Comparison of ENCODE assay signal across 10 mouse cellular contexts in the genomic region with DNA sequence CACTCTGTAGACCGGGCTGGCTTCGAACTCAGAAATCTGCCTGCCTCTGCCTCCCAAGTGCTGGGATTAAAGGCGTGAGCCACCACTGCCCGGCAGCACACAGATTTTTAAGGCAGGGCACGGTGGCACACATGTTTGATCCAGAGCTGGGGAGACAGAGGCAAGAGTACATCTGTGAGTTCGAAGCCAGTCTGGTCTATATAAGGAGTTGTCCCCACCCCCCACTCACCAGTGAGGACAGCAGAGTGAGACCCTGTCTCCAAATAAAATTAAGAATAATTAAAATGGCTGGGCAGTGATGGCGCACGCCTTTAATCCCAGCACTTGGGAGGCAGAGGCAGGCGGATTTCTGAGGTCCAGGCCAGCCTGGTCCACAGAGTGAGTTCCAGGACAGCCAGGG. TPM values are rescaled to one million over a fixed set of nuclear protein-coding genes. Genes with fewer than 3 reads are reported as not detected.
DNase-seq lines count a peak whose midpoint lies in the region; ATAC-seq and TF ChIP-seq lines count a peak whose summit lies in the region.
"Not testable (repeated sequence)": the region's sequence is repeated elsewhere in the genome, so short reads cannot be mapped to it uniquely, and the experiment has no call there.
"Had no signal": no experiment of that assay in that cellular context is flagged by ENCODE, and none has a peak within 500 bp of the region (broad histone marks: within the 10 kb centered on the region; RNA-seq: fewer than 3 reads in every experiment).

No protein-coding gene starts in this region.

- not testable (repeated sequence) for TF ChIP-seq EP300 in ES-Bruce4 (IDR thresholded peaks at IDR 0.05; ENCODE audit: insufficient read depth, low read depth, low read length)

- 0 out of 2 replicates have a peak overlapping the region, but pooled peaks have one; percentile 96 for H3K4me2 ChIP-seq in forebrain, postnatal 0 days (ENCODE audit: low read depth)
- peak overlapping the region; percentile 39 for H3K4me2 ChIP-seq in hindbrain, embryonic 13.5 days
- peak overlapping the region; percentile 47 for H3K4me2 ChIP-seq in kidney, embryonic 16.5 days (replicated peaks; ENCODE audit: low read depth, low read length)
- H3K4me2 ChIP-seq in liver, embryonic 12.5 days: peak overlapping the region; percentile 94
- peak overlapping the region; percentile 34 for H3K4me2 ChIP-seq in midbrain, embryonic 13.5 days (replicated peaks)
- H3K4me2 ChIP-seq in stomach, embryonic 14.5 days (replicated peaks; ENCODE audit: low read depth, low read length): 0 out of 2 replicates have a peak overlapping the region, but pooled peaks have one; percentile 8

- peak; percentile 37 to 40 for DNase-seq in cerebellum, postnatal 10 days
- DNase-seq in forebrain, postnatal 0 days: not testable (repeated sequence)

- H3K27ac ChIP-seq in ES-Bruce4 (ENCODE audit: insufficient read depth, low read length); forebrain, postnatal 0 days (ENCODE audit: low read depth, low read length); hindbrain, embryonic 13.5 days; midbrain, embryonic 13.5 days: not testable (repeated sequence)
- H3K27ac ChIP-seq in kidney, embryonic 16.5 days (ENCODE audit: low read length): 0 out of 2 replicates have a peak overlapping the region, but pooled peaks have one; percentile 3
- peak overlapping the region; percentile 82 for H3K27ac ChIP-seq in liver, embryonic 12.5 days
- H3K27ac ChIP-seq in stomach, embryonic 14.5 days (ENCODE audit: low read length): peak overlapping the region; percentile 48; the same call in 1 of the 2 replicates

- H3K27me3 ChIP-seq in ES-Bruce4 (ENCODE audit: control insufficient read depth, insufficient read depth, low read length, poor library complexity, severe bottlenecking); forebrain, postnatal 0 days (ENCODE audit: insufficient read depth, low read length); hindbrain, embryonic 13.5 days; kidney, embryonic 16.5 days (ENCODE audit: insufficient read depth, low read length); liver, embryonic 12.5 days (replicated peaks); midbrain, embryonic 13.5 days; stomach, embryonic 14.5 days (ENCODE audit: control insufficient read depth, insufficient read depth, low read length): not testable (repeated sequence)

- ATAC-seq in forebrain, postnatal 0 days; hindbrain, embryonic 13.5 days (ENCODE audit: low FRiP score); kidney, embryonic 16.5 days (ENCODE audit: low FRiP score, low TSS enrichment); liver, embryonic 12.5 days; midbrain, embryonic 13.5 days; stomach, embryonic 14.5 days (ENCODE audit: insufficient number of reproducible peaks, insufficient read depth, low FRiP score, low read depth): not testable (repeated sequence)

- not testable (repeated sequence) for H3K36me3 ChIP-seq in ES-Bruce4 (ENCODE audit: control insufficient read depth, insufficient read depth, low read length, poor library complexity, severe bottlenecking); forebrain, postnatal 0 days (ENCODE audit: insufficient read depth); kidney, embryonic 16.5 days (ENCODE audit: insufficient read depth, low read length)
- peaks cover 15% of the 10 kb centered on the region; the same call in 1 of the 2 replicates for H3K36me3 ChIP-seq in hindbrain, embryonic 13.5 days
- peaks cover 18% of the 10 kb centered on the region for H3K36me3 ChIP-seq in liver, embryonic 12.5 days
- H3K36me3 ChIP-seq in midbrain, embryonic 13.5 days: peaks cover 12% of the 10 kb centered on the region
- peaks cover 11% of the 10 kb centered on the region; the same call in 1 of the 2 replicates for H3K36me3 ChIP-seq in stomach, embryonic 14.5 days (ENCODE audit: control insufficient read depth, insufficient read depth, low read length)

- not testable (repeated sequence) for TF ChIP-seq POLR2A in ES-Bruce4 (IDR thresholded peaks at IDR 0.05; ENCODE audit: insufficient read depth, low read length)

- peak overlapping the region; percentile 51; the same call in 1 of the 2 replicates for H3K9ac ChIP-seq in ES-Bruce4 (ENCODE audit: low read depth, poor library complexity, severe bottlenecking)
- not testable (repeated sequence) for H3K9ac ChIP-seq in forebrain, postnatal 0 days; hindbrain, embryonic 13.5 days; kidney, embryonic 16.5 days (replicated peaks; ENCODE audit: low read length); midbrain, embryonic 13.5 days (replicated peaks); stomach, embryonic 14.5 days (replicated peaks; ENCODE audit: low read depth, low read length)
- H3K9ac ChIP-seq in liver, embryonic 12.5 days: peak overlapping the region; percentile 62

- H3K4me1 ChIP-seq in ES-Bruce4 (ENCODE audit: control insufficient read depth, insufficient read depth, low read length): not testable (repeated sequence)
- H3K4me1 ChIP-seq in forebrain, postnatal 0 days (ENCODE audit: insufficient read depth): peaks cover 18% of the 10 kb centered on the region
- H3K4me1 ChIP-seq in hindbrain, embryonic 13.5 days (replicated peaks): peaks cover 49% of the 10 kb centered on the region
- H3K4me1 ChIP-seq in kidney, embryonic 16.5 days (ENCODE audit: insufficient read depth, low read length): peaks cover 32% of the 10 kb centered on the region
- H3K4me1 ChIP-seq in liver, embryonic 12.5 days: peaks cover 55% of the 10 kb centered on the region
- peaks cover 44% of the 10 kb centered on the region for H3K4me1 ChIP-seq in midbrain, embryonic 13.5 days (replicated peaks)
- peaks cover 26% of the 10 kb centered on the region for H3K4me1 ChIP-seq in stomach, embryonic 14.5 days (ENCODE audit: control insufficient read depth, insufficient read depth, low read length)

- 67% methylated on average over 9 of the region's 9 CpGs for WGBS in forebrain, postnatal 0 days
- WGBS in hindbrain, embryonic 13.5 days: 69% methylated on average over 9 of the region's 9 CpGs
- 65% methylated on average over 9 of the region's 9 CpGs for WGBS in kidney, embryonic 16.5 days
- WGBS in liver, embryonic 12.5 days (ENCODE audit: insufficient replicate concordance): 54% methylated on average over 9 of the region's 9 CpGs
- WGBS in midbrain, embryonic 13.5 days: 65% methylated on average over 9 of the region's 9 CpGs
- 68% methylated on average over 9 of the region's 9 CpGs for WGBS in stomach, embryonic 14.5 days

- H3K9me3 ChIP-seq in ES-Bruce4 (replicated peaks; ENCODE audit: control insufficient read depth, insufficient read depth, low read length, poor library complexity, severe bottlenecking); forebrain, postnatal 0 days (ENCODE audit: low read length); hindbrain, embryonic 13.5 days; kidney, embryonic 16.5 days (ENCODE audit: low read length); liver, embryonic 12.5 days (replicated peaks); midbrain, embryonic 13.5 days; stomach, embryonic 14.5 days (ENCODE audit: control insufficient read depth, low read depth, low read length): not testable (repeated sequence)

- H3K4me3 ChIP-seq in ES-Bruce4 (ENCODE audit: low read depth, low read length): peak overlapping the region; percentile 52
- H3K4me3 ChIP-seq in forebrain, postnatal 0 days (ENCODE audit: low read depth, low read length): not testable (repeated sequence)
- peak overlapping the region; percentile 91 for H3K4me3 ChIP-seq in hindbrain, embryonic 13.5 days
- peak overlapping the region; percentile 35 for H3K4me3 ChIP-seq in kidney, embryonic 16.5 days (ENCODE audit: low read length)
- peak overlapping the region; percentile 88 for H3K4me3 ChIP-seq in liver, embryonic 12.5 days
- peak overlapping the region; percentile 13; the same call in 1 of the 2 replicates for H3K4me3 ChIP-seq in midbrain, embryonic 13.5 days (replicated peaks)
- H3K4me3 ChIP-seq in stomach, embryonic 14.5 days (ENCODE audit: low read depth, low read length): peak overlapping the region; percentile 17; the same call in 1 of the 2 replicates

- not testable (repeated sequence) for TF ChIP-seq CTCF in ES-Bruce4 (IDR thresholded peaks at IDR 0.05; ENCODE audit: low read depth, low read length); forebrain, postnatal 0 days (IDR thresholded peaks at IDR 0.05; ENCODE audit: low read depth)

RNA-seq across cellular contexts. Expression of a gene that starts 1.1 kb away (rescaled TPM):
- polyA plus RNA-seq in ES-Bruce4 (2011; ENCODE audit: insufficient read depth, insufficient read length, low read depth, missing spikeins): 77.5 and 82.8 TPM in 2 replicates
- 79.9 and 96.4 TPM in 2 replicates for total RNA-seq in forebrain, postnatal 0 days (2014; rRNA removed)
- polyA plus RNA-seq in forebrain, postnatal 0 days (2015; fragmentation: Nextera tagmentation; extraction: Ambion mirVana): 99.9 and 114 TPM in 2 replicates
- 150 and 154 TPM in 2 replicates for polyA plus RNA-seq in hindbrain, embryonic 13.5 days (2015; fragmentation: Nextera tagmentation; extraction: Ambion mirVana)
- polyA plus RNA-seq in kidney, embryonic 16.5 days (2015; fragmentation: Nextera tagmentation; extraction: Ambion mirVana): 129 and 141 TPM in 2 replicates
- polyA plus RNA-seq in liver, embryonic 12.5 days (2016; fragmentation: Nextera tagmentation; extraction: Ambion mirVana): 86.7 and 89.4 TPM in 2 replicates
- 156 and 159 TPM in 2 replicates for polyA plus RNA-seq in midbrain, embryonic 13.5 days (2015; fragmentation: Nextera tagmentation; extraction: Ambion mirVana)
- 94.8 and 96.5 TPM in 2 replicates for polyA plus RNA-seq in stomach, embryonic 14.5 days (2014; fragmentation: Nextera tagmentation; extraction: Ambion mirVana)

RNA-seq across cellular contexts. Expression of a gene that starts 3.5 kb away (rescaled TPM):
- 38.4 and 38.7 TPM in 2 replicates for polyA plus RNA-seq in ES-Bruce4 (2011; ENCODE audit: insufficient read depth, insufficient read length, low read depth, missing spikeins)
- 90.3 and 109 TPM in 2 replicates for total RNA-seq in forebrain, postnatal 0 days (2014; rRNA removed)
- 88.1 and 88.6 TPM in 2 replicates for polyA plus RNA-seq in forebrain, postnatal 0 days (2015; fragmentation: Nextera tagmentation; extraction: Ambion mirVana)
- polyA plus RNA-seq in hindbrain, embryonic 13.5 days (2015; fragmentation: Nextera tagmentation; extraction: Ambion mirVana): 77.2 and 86.0 TPM in 2 replicates
- polyA plus RNA-seq in kidney, embryonic 16.5 days (2015; fragmentation: Nextera tagmentation; extraction: Ambion mirVana): 46.2 and 47.2 TPM in 2 replicates
- 15.8 and 17.9 TPM in 2 replicates for polyA plus RNA-seq in liver, embryonic 12.5 days (2016; fragmentation: Nextera tagmentation; extraction: Ambion mirVana)
- polyA plus RNA-seq in midbrain, embryonic 13.5 days (2015; fragmentation: Nextera tagmentation; extraction: Ambion mirVana): 73.7 and 78.6 TPM in 2 replicates
- polyA plus RNA-seq in stomach, embryonic 14.5 days (2014; fragmentation: Nextera tagmentation; extraction: Ambion mirVana): 41.5 and 41.9 TPM in 2 replicates

RNA-seq across cellular contexts. Expression of a gene that starts 31.2 kb away (rescaled TPM):
- 0.21 and 0.35 TPM in 2 replicates for polyA plus RNA-seq in ES-Bruce4 (2011; ENCODE audit: insufficient read depth, insufficient read length, low read depth, missing spikeins)
- 0.08 and 0.52 TPM in 2 replicates for total RNA-seq in forebrain, postnatal 0 days (2014; rRNA removed)
- polyA plus RNA-seq in forebrain, postnatal 0 days (2015; fragmentation: Nextera tagmentation; extraction: Ambion mirVana): 0.02 TPM in 1 of 2 replicates, not detected in the other
- 0.10 TPM in 2 replicates for polyA plus RNA-seq in hindbrain, embryonic 13.5 days (2015; fragmentation: Nextera tagmentation; extraction: Ambion mirVana)
- 0.18 and 0.32 TPM in 2 replicates for polyA plus RNA-seq in kidney, embryonic 16.5 days (2015; fragmentation: Nextera tagmentation; extraction: Ambion mirVana)
- polyA plus RNA-seq in liver, embryonic 12.5 days (2016; fragmentation: Nextera tagmentation; extraction: Ambion mirVana): 0.05 and 0.06 TPM in 2 replicates
- 0.04 and 0.11 TPM in 2 replicates for polyA plus RNA-seq in midbrain, embryonic 13.5 days (2015; fragmentation: Nextera tagmentation; extraction: Ambion mirVana)
- 0.15 and 0.27 TPM in 2 replicates for polyA plus RNA-seq in stomach, embryonic 14.5 days (2014; fragmentation: Nextera tagmentation; extraction: Ambion mirVana)
- polyA plus RNA-seq: CD4-positive, CD25-positive, alpha-beta regulatory T cell, adult 4 months had no signal

RNA-seq across cellular contexts. Expression of a gene that starts 38.1 kb away (rescaled TPM):
- polyA plus RNA-seq in ES-Bruce4 (2011; ENCODE audit: insufficient read depth, insufficient read length, low read depth, missing spikeins): 33.6 and 38.5 TPM in 2 replicates
- 4.7 and 5.9 TPM in 2 replicates for total RNA-seq in forebrain, postnatal 0 days (2014; rRNA removed)
- polyA plus RNA-seq in forebrain, postnatal 0 days (2015; fragmentation: Nextera tagmentation; extraction: Ambion mirVana): 4.5 and 4.6 TPM in 2 replicates
- 6.1 and 6.9 TPM in 2 replicates for polyA plus RNA-seq in hindbrain, embryonic 13.5 days (2015; fragmentation: Nextera tagmentation; extraction: Ambion mirVana)
- 26.0 and 28.4 TPM in 2 replicates for polyA plus RNA-seq in kidney, embryonic 16.5 days (2015; fragmentation: Nextera tagmentation; extraction: Ambion mirVana)
- 34.3 and 37.6 TPM in 2 replicates for polyA plus RNA-seq in liver, embryonic 12.5 days (2016; fragmentation: Nextera tagmentation; extraction: Ambion mirVana)
- polyA plus RNA-seq in midbrain, embryonic 13.5 days (2015; fragmentation: Nextera tagmentation; extraction: Ambion mirVana): 10.1 and 11.0 TPM in 2 replicates
- 19.2 and 19.6 TPM in 2 replicates for polyA plus RNA-seq in stomach, embryonic 14.5 days (2014; fragmentation: Nextera tagmentation; extraction: Ambion mirVana)

RNA-seq across cellular contexts. Expression of a gene that starts 39.0 kb away (rescaled TPM):
- polyA plus RNA-seq in ES-Bruce4 (2011; ENCODE audit: insufficient read depth, insufficient read length, low read depth, missing spikeins): 0.90 and 1.0 TPM in 2 replicates
- 2.7 and 3.2 TPM in 2 replicates for total RNA-seq in forebrain, postnatal 0 days (2014; rRNA removed)
- polyA plus RNA-seq in forebrain, postnatal 0 days (2015; fragmentation: Nextera tagmentation; extraction: Ambion mirVana): 2.4 and 3.9 TPM in 2 replicates
- polyA plus RNA-seq in hindbrain, embryonic 13.5 days (2015; fragmentation: Nextera tagmentation; extraction: Ambion mirVana): 0.83 and 1.0 TPM in 2 replicates
- polyA plus RNA-seq in kidney, embryonic 16.5 days (2015; fragmentation: Nextera tagmentation; extraction: Ambion mirVana): 1.6 and 2.6 TPM in 2 replicates
- 0.25 and 0.38 TPM in 2 replicates for polyA plus RNA-seq in liver, embryonic 12.5 days (2016; fragmentation: Nextera tagmentation; extraction: Ambion mirVana)
- polyA plus RNA-seq in midbrain, embryonic 13.5 days (2015; fragmentation: Nextera tagmentation; extraction: Ambion mirVana): 0.43 and 0.55 TPM in 2 replicates
- polyA plus RNA-seq in stomach, embryonic 14.5 days (2014; fragmentation: Nextera tagmentation; extraction: Ambion mirVana): 0.53 and 0.64 TPM in 2 replicates
- polyA plus RNA-seq: activated CD4-positive, CD25-positive, alpha-beta regulatory T cell, adult 4 months; CD4-positive, CD25-positive, alpha-beta regulatory T cell, adult 4 months had no signal

Comparison
In these comparisons a context has a peak if more than half of its experiments do, and no peak if none do; other contexts are left out.
1. H3K4me2 ChIP-seq: peak in every context shown above with its lines; median percentile 96 in forebrain, postnatal 0 days; 94 in liver, embryonic 12.5 days; 47 in kidney, embryonic 16.5 days; 39 in hindbrain, embryonic 13.5 days; 34 in midbrain, embryonic 13.5 days; 8 in stomach, embryonic 14.5 days.